Mouse (Mus musculus) neural tube, postnatal 0 days (tissue): Measurements from ENCODE around the gene 1300017J02Rik. TPM values are rescaled to one million over a fixed set of nuclear protein-coding genes. Genes with fewer than 3 reads are reported as not detected.

Source experiments
- polyA plus RNA-seq: library from polyadenylated mRNA; unstranded; fragments of >200 nt; fragmentation: Nextera tagmentation; extraction: Ambion mirVana; gene quantifications from 2 replicates; pipeline ENCODE4 v1.2.1, GENCODE M21; 2015

Gene 1300017J02Rik
- 0.74 and 1.1 TPM in 2 replicates for polyA plus RNA-seq

GRCm38 (mm10) chr9:103304927-103305326 lies at the start of gene 1300017J02Rik, which contains the start of gene Topbp1:
Gene 1300017J02Rik (minus strand): TSS chr9:103305082.
Gene Topbp1 (plus strand): TSS chr9:103305215.

GRCm38 (mm10) chr9:103230151-103230951 lies 74.5 kb downstream of the 1300017J02Rik start, which contains the start of the genes Gm20425 and Trf:
Gene Gm20425 (minus strand): TSS chr9:103230307.
Gene Trf (minus strand): TSS chr9:103230444.

GRCm38 (mm10) chr9:103201561-103202260 lies 103.2 kb downstream of the 1300017J02Rik start, which contains the start of gene Srprb:
Gene Srprb (minus strand): TSS chr9:103202137.

Other genes starting within 250 kb of the 1300017J02Rik start
- 158 and 169 TPM in 2 replicates for gene Rab6b, start 193.3 kb downstream of the 1300017J02Rik start, polyA plus RNA-seq
- gene Srprb, start 102.9 kb downstream of the 1300017J02Rik start, polyA plus RNA-seq = 49.7 and 52.0 TPM in 2 replicates
- gene Gm20425, start 74.8 kb downstream of the 1300017J02Rik start, polyA plus RNA-seq = 2.3 TPM in 1 of 2 replicates, not detected in the other
- 48.5 and 49.8 TPM in 2 replicates for gene Trf, start 74.6 kb downstream of the 1300017J02Rik start, polyA plus RNA-seq
- gene Topbp1, start 133 bp upstream of the 1300017J02Rik start, polyA plus RNA-seq = 14.5 and 15.4 TPM in 2 replicates
- 72.4 and 78.5 TPM in 2 replicates for gene Cdv3, start 60.8 kb upstream of the 1300017J02Rik start, polyA plus RNA-seq
- gene Bfsp2, start 175.3 kb upstream of the 1300017J02Rik start, polyA plus RNA-seq = 3.9 and 9.1 TPM in 2 replicates